ENCODE assay signal across 13 mouse cellular contexts in genomic region chr17:79765061-79765794, GRCm38 (mm10). TPM values are rescaled to one million over a fixed set of nuclear protein-coding genes. Genes with fewer than 3 reads are reported as not detected.
DNase-seq lines count a peak whose midpoint lies in the region; ATAC-seq lines count a peak whose summit lies in the region.
"Had no signal": no experiment of that assay in that cellular context is flagged by ENCODE, and none has a peak within 500 bp of the region (broad histone marks: within the 10 kb centered on the region; RNA-seq: fewer than 3 reads in every experiment).

No protein-coding gene starts in this region.

- 0 out of 2 replicates have a peak overlapping the region, but pooled peaks have one; percentile 34 for H3K27ac ChIP-seq in forebrain, embryonic 15.5 days (replicated peaks)
- H3K27ac ChIP-seq in forebrain, embryonic 13.5 days = no peak overlapping the region
- peak overlapping the region; percentile 58 for H3K27ac ChIP-seq in hindbrain, embryonic 16.5 days (ENCODE audit: low read depth, low read length)
- H3K27ac ChIP-seq in hindbrain, embryonic 12.5 days = no peak overlapping the region
- H3K27ac ChIP-seq: neural tube, embryonic 12.5 days had no signal

- H3K4me1 ChIP-seq in forebrain, embryonic 15.5 days = peaks cover 4% of the 10 kb centered on the region; the same call in 1 of the 2 replicates
- no peaks in the 10 kb centered on the region for H3K4me1 ChIP-seq in forebrain, embryonic 13.5 days
- no peaks in the 10 kb centered on the region for H3K4me1 ChIP-seq in hindbrain, embryonic 16.5 days (ENCODE audit: control insufficient read depth, insufficient read depth, low read depth, low read length)
- no peaks in the 10 kb centered on the region for H3K4me1 ChIP-seq in hindbrain, embryonic 12.5 days
- H3K4me1 ChIP-seq: megakaryocyte, embryonic 14.5 days; neural tube, embryonic 12.5 days had no signal

- ATAC-seq in forebrain, embryonic 15.5 days (replicated peaks) = 0 out of 2 replicates have a peak, but pooled peaks have one; percentile 29
- ATAC-seq in forebrain, embryonic 13.5 days = no peak
- ATAC-seq in hindbrain, embryonic 16.5 days = peak; percentile 92
- no peak for ATAC-seq in hindbrain, embryonic 12.5 days (ENCODE audit: low FRiP score)

- no peaks in the 10 kb centered on the region for H3K36me3 ChIP-seq in forebrain, embryonic 15.5 days
- no peaks in the 10 kb centered on the region for H3K36me3 ChIP-seq in forebrain, embryonic 13.5 days (ENCODE audit: poor library complexity, severe bottlenecking)
- no peaks in the 10 kb centered on the region for H3K36me3 ChIP-seq in hindbrain, embryonic 16.5 days (ENCODE audit: control insufficient read depth, insufficient read depth, low read length)
- no peaks in the 10 kb centered on the region for H3K36me3 ChIP-seq in hindbrain, embryonic 12.5 days
- H3K36me3 ChIP-seq: neural tube, embryonic 12.5 days had no signal

- no peaks in the 10 kb centered on the region for H3K27me3 ChIP-seq in forebrain, embryonic 15.5 days
- no peaks in the 10 kb centered on the region for H3K27me3 ChIP-seq in forebrain, embryonic 13.5 days
- no peaks in the 10 kb centered on the region for H3K27me3 ChIP-seq in hindbrain, embryonic 16.5 days (replicated peaks; ENCODE audit: control insufficient read depth, insufficient read depth, low read length)
- H3K27me3 ChIP-seq in hindbrain, embryonic 12.5 days = no peaks in the 10 kb centered on the region
- H3K27me3 ChIP-seq: CH12.LX; megakaryocyte, embryonic 14.5 days; neural tube, embryonic 12.5 days had no signal

- no peaks in the 10 kb centered on the region for H3K9me3 ChIP-seq in forebrain, embryonic 15.5 days
- no peaks in the 10 kb centered on the region for H3K9me3 ChIP-seq in forebrain, embryonic 13.5 days (replicated peaks)
- H3K9me3 ChIP-seq in hindbrain, embryonic 16.5 days (ENCODE audit: control insufficient read depth, low read length) = no peaks in the 10 kb centered on the region
- H3K9me3 ChIP-seq in hindbrain, embryonic 12.5 days (replicated peaks) = no peaks in the 10 kb centered on the region
- H3K9me3 ChIP-seq: neural tube, embryonic 12.5 days had no signal

- H3K4me2 ChIP-seq in forebrain, embryonic 15.5 days (replicated peaks) = no peak overlapping the region
- no peak overlapping the region for H3K4me2 ChIP-seq in forebrain, embryonic 13.5 days
- H3K4me2 ChIP-seq in hindbrain, embryonic 16.5 days (ENCODE audit: low read length) = no peak overlapping the region
- H3K4me2 ChIP-seq in hindbrain, embryonic 12.5 days (replicated peaks) = no peak overlapping the region
- H3K4me2 ChIP-seq: neural tube, embryonic 12.5 days had no signal

- H3K4me3 ChIP-seq in forebrain, embryonic 15.5 days = no peak overlapping the region
- no peak overlapping the region for H3K4me3 ChIP-seq in forebrain, embryonic 13.5 days
- no peak overlapping the region for H3K4me3 ChIP-seq in hindbrain, embryonic 16.5 days (ENCODE audit: low read length)
- H3K4me3 ChIP-seq in hindbrain, embryonic 12.5 days = no peak overlapping the region
- H3K4me3 ChIP-seq: megakaryocyte, embryonic 14.5 days; neural tube, embryonic 12.5 days had no signal

- DNase-seq in right cerebral cortex, postnatal 10 days (ENCODE audit: low spot score in 2 of 2) = peak; percentile 51
- DNase-seq in right cerebral cortex, postnatal 14 days = no peak
- DNase-seq in kidney, postnatal 4 days = no peak
- DNase-seq: gastrocnemius, postnatal 10 days; kidney, adult 8-10 months; thymus, postnatal 4 days had no signal

- WGBS in forebrain, embryonic 15.5 days = 60% methylated on average over 7 of the region's 7 CpGs
- WGBS in forebrain, embryonic 13.5 days = 79% methylated on average over 7 of the region's 7 CpGs
- 68% methylated on average over 7 of the region's 7 CpGs for WGBS in hindbrain, embryonic 16.5 days
- WGBS in hindbrain, embryonic 12.5 days = 82% methylated on average over 7 of the region's 7 CpGs

- no peak overlapping the region for H3K9ac ChIP-seq in forebrain, embryonic 15.5 days (replicated peaks)
- no peak overlapping the region for H3K9ac ChIP-seq in forebrain, embryonic 13.5 days
- no peak overlapping the region for H3K9ac ChIP-seq in hindbrain, embryonic 16.5 days (ENCODE audit: low read depth, low read length)
- no peak overlapping the region for H3K9ac ChIP-seq in hindbrain, embryonic 12.5 days
- H3K9ac ChIP-seq: neural tube, embryonic 12.5 days had no signal

RNA-seq across cellular contexts. Expression of gene Cyp1b1, which starts 50.4 kb away (rescaled TPM):
- 3.5 and 4.2 TPM in 2 replicates for polyA plus RNA-seq in forebrain, embryonic 15.5 days (2015; fragmentation: Nextera tagmentation; extraction: Ambion mirVana)
- polyA plus RNA-seq in forebrain, embryonic 13.5 days (2015; fragmentation: Nextera tagmentation; extraction: Ambion mirVana) = 3.4 and 3.9 TPM in 2 replicates
- polyA plus RNA-seq in hindbrain, embryonic 16.5 days (2015; fragmentation: Nextera tagmentation; extraction: Ambion mirVana) = 7.3 and 9.0 TPM in 2 replicates
- 7.6 and 9.1 TPM in 2 replicates for polyA plus RNA-seq in hindbrain, embryonic 12.5 days (2016; fragmentation: Nextera tagmentation; extraction: Ambion mirVana)

Comparison
In these comparisons a context has a peak if more than half of its experiments do, and no peak if none do; other contexts are left out.
1. ATAC-seq: peak in forebrain, embryonic 15.5 days (single experiment) and hindbrain, embryonic 16.5 days (single experiment); none in forebrain, embryonic 13.5 days (single experiment) and hindbrain, embryonic 12.5 days (single experiment).
2. H3K27ac ChIP-seq: peak in forebrain, embryonic 15.5 days (single experiment) and hindbrain, embryonic 16.5 days (single experiment); none in forebrain, embryonic 13.5 days (single experiment) and hindbrain, embryonic 12.5 days (single experiment).
3. DNase-seq: peak in right cerebral cortex, postnatal 10 days (2 of 2); none in right cerebral cortex, postnatal 14 days (single experiment) and kidney, postnatal 4 days (0 of 2).